Mouse (Mus musculus): ENCODE results near the gene Ppp1r35.

- TF ChIP-seq CHD2 (IDR thresholded peaks at IDR 0.05; ENCODE audit: low read depth, low read length) (no peak), MAFK (IDR thresholded peaks at IDR 0.05; ENCODE audit: insufficient read depth, low read depth, low read length) (no peak), ZNF384 (IDR thresholded peaks at IDR 0.05; ENCODE audit: low read depth, low read length) (no peak)
These were observed 12.4 kb upstream of the Ppp1r35 start for GRCm38 (mm10) chr5:137766270-137766669.
